Mouse (Mus musculus) small intestine, adult 2 months (tissue): Measurements from ENCODE around the gene Ccdc8. TPM values are rescaled to one million over a fixed set of nuclear protein-coding genes. Genes with fewer than 3 reads are reported as not detected.

Experiments
- H3K27ac ChIP-seq: fragments of 200-500 bp; 2 replicates; pipeline ENCODE4 v1.5.1; 2012; ENCODE audit warnings: low read depth, low read length, control low read depth, inconsistent platforms; ENCODE audit not compliant: insufficient read depth
- H3K27me3 ChIP-seq: fragments of 200-500 bp; 2 replicates; pipeline ENCODE4 v1.6.1; 2012; ENCODE audit warnings: mild to moderate bottlenecking, moderate library complexity, low read length, inconsistent platforms; ENCODE audit not compliant: control insufficient read depth, insufficient read depth
- H3K36me3 ChIP-seq: fragments of 200-500 bp; 2 replicates; pipeline ENCODE4 v1.6.1; 2012; ENCODE audit warnings: mild to moderate bottlenecking, low read length, control low read depth, inconsistent platforms; ENCODE audit not compliant: control insufficient read depth, insufficient read depth
- H3K4me1 ChIP-seq: fragments of 200-500 bp; 2 replicates; pipeline ENCODE4 v1.6.1; 2012; ENCODE audit warnings: low read length, inconsistent platforms, mixed read lengths; ENCODE audit not compliant: control insufficient read depth, insufficient read depth, insufficient read length
- H3K4me3 ChIP-seq: fragments of 200-500 bp; 2 replicates; pipeline ENCODE4 v1.5.1; 2012; ENCODE audit warnings: low read depth, mild to moderate bottlenecking, control low read depth, inconsistent platforms, low read length, moderate library complexity
- CTCF ChIP-seq: fragments of 200-500 bp; IDR thresholded peaks from 2 replicates; pipeline ENCODE4 v1.5.1; 2012; ENCODE audit warnings: low read depth, mild to moderate bottlenecking, control low read depth, inconsistent platforms, low read length, moderate library complexity, mixed read lengths; ENCODE audit not compliant: insufficient replicate concordance, insufficient read length; ENCODE audit errors: extremely low read depth
- POLR2A ChIP-seq: fragments of 200-500 bp; IDR thresholded peaks from 2 replicates; pipeline ENCODE4 v1.6.1; 2012; ENCODE audit warnings: low read depth, mild to moderate bottlenecking, control low read depth, inconsistent platforms, low read length, moderate library complexity
- WGBS: fragments of 180-500 bp; shearing (Covaris S2); methylation state at CpG from one replicate; pipeline ENCODE4 v1.1.7; 2018; 5-methylcytosine and 5-hydroxymethylcytosine counted together
- polyA plus RNA-seq: library from polyadenylated mRNA; depleted of rRNA; stranded (reverse); fragments of >200 nt; gene quantifications from 2 replicates; pipeline ENCODE4 v1.2.3, GENCODE M21; 2012

Gene Ccdc8
- polyA plus RNA-seq, 1 experiment = 0.74 TPM

DNA sequence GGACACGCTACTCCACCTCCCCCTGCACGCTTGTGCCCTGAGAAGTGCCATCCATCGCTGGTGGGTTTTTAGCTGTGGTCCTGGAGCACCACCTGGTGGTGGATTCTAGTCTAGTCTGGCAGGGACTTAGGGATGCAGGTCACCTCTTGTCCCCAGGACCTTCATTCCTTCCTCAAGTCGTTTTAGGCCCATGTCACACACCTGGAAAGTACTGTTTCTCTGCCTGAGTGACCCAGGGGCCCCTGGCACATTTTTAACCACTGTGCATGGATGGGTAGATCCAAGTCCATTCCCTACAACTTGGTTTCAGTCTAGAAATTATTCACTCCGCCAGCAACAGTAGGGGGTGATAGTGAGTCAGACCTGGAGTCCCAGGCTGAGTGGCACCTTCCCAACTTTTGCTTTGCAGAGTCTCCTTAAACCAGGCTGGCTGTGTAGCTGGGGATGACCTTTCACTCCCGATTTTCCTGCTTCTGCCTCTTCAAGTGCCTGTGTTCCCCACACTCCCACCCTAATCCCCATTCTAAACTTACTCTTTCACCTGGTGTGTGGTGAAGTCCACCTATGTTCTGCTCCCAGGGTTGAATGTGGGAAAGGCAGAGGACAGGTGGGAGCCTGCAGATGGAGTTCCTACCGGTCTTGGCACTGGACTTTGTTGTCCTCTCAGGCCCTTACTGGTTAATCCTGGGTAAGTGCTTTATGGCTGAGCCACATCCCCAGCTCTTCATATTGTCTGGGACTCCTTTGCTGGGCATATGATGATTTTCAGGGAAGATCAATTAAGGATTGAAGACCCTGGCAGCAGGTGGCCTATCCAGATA lies 10.1 kb downstream of the Ccdc8 start:
- H3K36me3 ChIP-seq = peaks cover 35% of the 10 kb centered on the region
- WGBS = 7% methylated on average over 7 of the region's 7 CpGs
- peak overlapping the region; percentile 88 for H3K27ac ChIP-seq
- H3K4me1 ChIP-seq = peaks cover 26% of the 10 kb centered on the region
- TF ChIP-seq POLR2A (no peak), CTCF (peak; percentile 94; the same call in 1 of the 2 replicates)
- H3K4me3 ChIP-seq = no peak overlapping the region
- no peaks in the 10 kb centered on the region for H3K27me3 ChIP-seq

DNA sequence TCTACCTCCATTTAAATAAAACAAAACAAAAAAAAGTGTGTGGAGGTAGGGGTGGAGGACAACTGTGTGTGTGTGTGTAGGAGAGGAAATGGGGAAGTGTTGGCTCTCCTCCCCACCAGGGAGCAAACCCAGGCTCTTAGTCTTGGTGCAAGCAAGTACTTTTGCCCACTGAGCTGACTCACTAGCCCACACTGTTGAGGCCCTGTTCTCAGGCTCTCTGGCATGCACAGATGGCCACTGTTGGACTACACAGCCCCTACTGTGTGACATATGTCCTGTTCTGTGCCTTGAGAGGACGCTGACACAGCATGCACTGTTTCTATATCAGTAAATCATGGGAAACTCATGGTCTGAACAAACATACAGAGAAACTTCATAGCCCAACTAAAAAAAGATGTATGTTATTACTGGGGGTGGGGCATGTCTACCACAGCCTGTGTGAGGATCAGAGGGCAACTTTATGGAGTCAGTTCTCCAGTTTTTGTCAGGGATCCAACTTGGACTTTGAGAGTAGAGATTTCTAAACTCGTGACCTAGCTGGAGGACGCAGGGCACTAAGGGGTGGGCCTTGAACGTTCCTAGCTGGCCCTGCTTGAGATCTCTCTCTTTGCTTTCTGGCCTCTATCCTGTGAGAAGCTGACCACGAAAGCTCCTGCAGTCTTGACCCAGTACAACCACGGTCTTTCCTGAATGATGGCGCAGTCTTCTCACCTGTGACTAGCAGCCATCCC lies 10.9 kb downstream of the Ccdc8 start:
- H3K4me1 ChIP-seq = peaks cover 28% of the 10 kb centered on the region
- TF ChIP-seq CTCF = no peak
- no peak for TF ChIP-seq POLR2A
- H3K36me3 ChIP-seq = peaks cover 43% of the 10 kb centered on the region
- no peak overlapping the region for H3K4me3 ChIP-seq
- 22% methylated on average over 7 of the region's 7 CpGs for WGBS
- no peaks in the 10 kb centered on the region for H3K27me3 ChIP-seq
- H3K27ac ChIP-seq = peak overlapping the region; percentile 88

DNA sequence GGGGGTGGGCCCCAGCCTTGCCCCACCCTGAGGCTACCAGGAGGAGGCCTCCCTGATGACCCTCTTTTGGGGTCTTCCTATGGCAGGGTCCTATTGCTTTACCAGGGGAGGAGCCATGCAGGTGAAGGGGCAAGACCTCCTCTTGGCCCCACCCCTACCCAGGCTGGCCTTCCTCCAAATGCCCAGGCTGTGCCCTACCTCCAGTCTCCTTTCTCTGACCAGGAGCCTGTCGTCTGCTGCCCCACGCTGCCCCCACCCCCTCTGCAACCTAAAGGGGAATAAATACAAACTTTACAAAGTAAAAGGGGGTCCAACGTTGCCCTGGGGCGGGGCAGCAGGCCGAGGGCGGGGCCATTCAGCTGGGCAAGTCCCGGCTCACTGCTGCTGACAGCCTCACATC lies 12.2 kb downstream of the Ccdc8 start:
- Histone ChIP-seq H3K27me3 (no peaks in the 10 kb centered on the region), H3K27ac (no peak overlapping the region; the same call in 1 of the 2 replicates), H3K4me3 (no peak overlapping the region), H3K4me1 (peaks cover 28% of the 10 kb centered on the region), H3K36me3 (peaks cover 53% of the 10 kb centered on the region)
- no peak for TF ChIP-seq CTCF
- no peak for TF ChIP-seq POLR2A
- WGBS = 25% methylated on average over 7 of the region's 7 CpGs

DNA sequence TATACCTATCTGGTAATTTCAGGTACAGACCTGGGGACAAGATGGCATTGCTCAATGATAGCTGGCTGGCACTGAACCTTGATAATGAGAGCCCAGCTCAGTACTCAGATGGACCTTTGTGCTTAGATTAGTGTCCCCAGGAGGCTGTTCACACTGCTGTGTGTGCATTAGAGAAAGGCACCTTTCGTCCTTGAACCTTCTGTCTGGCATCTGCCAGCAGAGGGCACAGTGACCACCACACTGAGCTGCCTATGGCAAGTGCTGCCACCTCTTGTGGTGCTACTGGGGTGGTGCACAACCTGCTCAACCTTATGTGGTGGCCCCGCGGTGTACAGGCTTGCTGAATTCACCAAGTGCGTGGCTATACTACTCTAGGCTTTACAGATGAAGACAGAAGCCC lies 14.8 kb downstream of the Ccdc8 start:
- no peak overlapping the region for H3K4me3 ChIP-seq
- TF ChIP-seq CTCF = peak; percentile 80; the same call in 1 of the 2 replicates
- no peak for TF ChIP-seq POLR2A
- 46% methylated on average over 4 of the region's 4 CpGs for WGBS
- peaks cover 76% of the 10 kb centered on the region for H3K36me3 ChIP-seq
- peak overlapping the region; percentile 62 for H3K27ac ChIP-seq
- peaks cover 28% of the 10 kb centered on the region for H3K4me1 ChIP-seq
- no peaks in the 10 kb centered on the region for H3K27me3 ChIP-seq

DNA sequence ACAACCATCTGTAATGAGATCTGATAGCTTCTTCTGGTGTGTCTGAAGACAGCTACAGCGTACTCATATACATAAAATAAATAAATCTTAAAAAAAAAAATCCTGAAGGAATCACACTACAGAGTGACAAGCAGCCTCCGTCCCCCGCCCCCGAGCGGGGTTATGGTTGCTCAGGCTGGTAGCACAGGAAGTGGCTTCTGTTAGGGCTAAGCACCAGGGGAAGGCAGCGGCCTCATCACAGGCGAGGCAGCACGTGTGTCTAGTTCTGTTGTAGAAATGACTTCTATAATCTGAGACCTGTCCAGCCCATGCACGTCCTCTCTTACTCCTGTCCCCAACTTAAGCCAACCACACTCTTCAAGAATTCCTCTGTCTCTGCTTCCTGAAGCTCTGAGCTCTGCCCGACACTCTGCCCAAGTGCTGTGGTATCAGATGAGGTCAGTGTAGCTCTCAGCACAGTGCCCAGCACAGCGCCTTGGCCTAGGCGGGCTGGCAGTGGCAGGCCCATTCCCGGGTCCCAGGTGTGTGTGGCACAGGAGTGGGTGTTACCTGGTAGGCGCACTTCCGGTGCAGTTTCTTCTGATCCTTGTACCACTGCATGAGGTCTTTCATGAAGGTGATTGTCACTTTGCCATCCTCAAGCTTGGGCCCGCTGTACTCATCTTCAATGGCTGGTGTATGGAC lies 17.0 kb downstream of the Ccdc8 start:
- Histone ChIP-seq H3K27ac (no peak overlapping the region), H3K4me1 (peaks cover 14% of the 10 kb centered on the region; the same call in 1 of the 2 replicates), H3K36me3 (peaks cover 88% of the 10 kb centered on the region), H3K27me3 (no peaks in the 10 kb centered on the region), H3K4me3 (no peak overlapping the region)
- TF ChIP-seq CTCF (no peak), POLR2A (no peak)
- WGBS = 84% methylated on average over 16 of the region's 16 CpGs

DNA sequence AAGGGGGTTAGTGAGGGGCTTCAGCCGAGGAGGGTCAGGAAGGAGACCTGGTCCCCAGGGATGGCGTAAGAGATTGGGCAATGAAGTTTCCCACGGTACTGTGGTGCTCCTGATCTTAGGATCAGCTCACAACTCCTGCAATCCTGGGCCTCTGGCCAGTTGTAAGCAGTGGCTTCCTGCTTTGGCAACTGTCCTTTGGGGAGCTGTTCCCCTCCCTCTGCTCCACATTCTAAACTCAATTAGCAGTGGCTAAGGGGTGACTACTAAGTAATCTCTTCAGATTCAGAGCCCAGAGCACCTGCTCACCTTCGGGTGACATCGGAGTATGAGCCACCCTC lies 17.5 kb downstream of the Ccdc8 start:
- peaks cover 89% of the 10 kb centered on the region for H3K36me3 ChIP-seq
- TF ChIP-seq POLR2A (no peak), CTCF (no peak)
- no peak overlapping the region for H3K27ac ChIP-seq
- no peaks in the 10 kb centered on the region for H3K27me3 ChIP-seq
- no peak overlapping the region for H3K4me3 ChIP-seq
- 69% methylated on average over 5 of the region's 5 CpGs for WGBS
- H3K4me1 ChIP-seq = peaks cover 13% of the 10 kb centered on the region; the same call in 1 of the 2 replicates
